Mouse (Mus musculus): ENCODE results near the gene Snx14.

Snx14 gene

DNA sequence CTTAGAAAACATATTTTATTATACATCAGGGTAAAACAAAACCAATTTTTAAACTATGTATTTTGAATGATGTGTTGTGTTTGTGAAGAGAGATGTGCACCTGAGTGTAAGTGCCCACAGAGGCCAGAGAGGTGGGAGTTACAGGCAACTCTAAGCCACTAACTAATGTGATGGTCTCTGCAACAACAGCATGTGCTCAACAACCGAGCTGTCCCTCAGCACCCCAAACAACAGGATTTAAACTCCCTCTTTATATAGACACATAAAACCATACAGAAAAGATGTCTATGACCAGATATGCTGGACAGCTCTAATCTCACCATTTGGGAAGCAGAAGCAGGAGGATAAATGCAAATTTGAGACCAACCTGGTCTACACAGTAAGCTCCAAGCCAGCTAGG is 58.2 kb downstream of the Snx14 start:
- DNase-seq (ENCODE audit: low read depth, low spot score), result no peak

GRCm38 (mm10) chr9:88380076-88380475 is 58.7 kb downstream of the Snx14 start:
- DNase-seq (ENCODE audit: low read depth, low spot score), result no peak

- DNase-seq (ENCODE audit: low read depth, low spot score), result no peak
Measured at GRCm38 (mm10) chr9:88379057-88379456, 59.7 kb downstream of the Snx14 start.

- DNase-seq (ENCODE audit: low read depth, low spot score), result no peak
Measured at GRCm38 (mm10) chr9:88377483-88377882, 61.3 kb downstream of the Snx14 start.

GRCm38 (mm10) chr9:88373001-88373400 is 65.8 kb downstream of the Snx14 start:
- no peak for DNase-seq (ENCODE audit: low read depth, low spot score)

DNA sequence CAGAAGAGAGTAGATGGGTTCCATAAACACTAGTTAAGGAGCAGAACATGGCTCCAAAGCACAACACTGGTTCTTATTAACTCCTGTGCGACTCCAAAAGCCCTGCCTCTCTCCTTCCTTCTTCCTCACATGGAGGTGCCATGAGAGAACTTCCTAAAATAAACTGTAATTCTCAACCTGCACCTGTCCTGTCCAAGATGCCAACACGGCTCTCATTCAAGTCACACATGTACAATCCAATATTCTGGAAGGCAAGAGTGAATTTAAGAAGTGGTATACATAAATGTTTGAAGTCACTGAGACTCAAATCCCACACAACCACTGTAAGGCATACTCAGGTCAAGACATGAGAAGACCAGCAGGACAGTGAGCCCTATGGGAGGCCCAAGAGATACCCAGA is 67.6 kb downstream of the Snx14 start:
- DNase-seq (ENCODE audit: low read depth, low spot score), result no peak

DNA sequence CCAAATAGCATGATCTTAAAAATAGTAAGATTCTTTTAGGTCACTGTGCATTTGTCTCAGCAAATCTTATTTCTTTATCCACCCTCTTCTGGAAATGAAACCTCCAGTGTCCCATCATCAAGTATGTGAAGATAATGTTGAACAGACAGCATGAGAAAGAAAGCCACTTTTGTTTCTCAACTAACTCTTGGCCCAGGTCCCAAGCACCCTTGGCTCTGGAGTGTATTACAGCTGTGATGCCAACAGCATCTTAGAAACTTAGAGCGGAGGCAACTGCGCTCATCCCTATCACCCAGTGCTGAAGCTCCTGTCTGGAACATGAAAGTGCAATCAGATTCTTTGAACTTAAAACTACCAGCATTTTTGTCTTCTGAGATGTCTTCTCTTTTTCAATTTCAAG is 69.1 kb downstream of the Snx14 start:
- no peak for DNase-seq (ENCODE audit: low read depth, low spot score)

DNA sequence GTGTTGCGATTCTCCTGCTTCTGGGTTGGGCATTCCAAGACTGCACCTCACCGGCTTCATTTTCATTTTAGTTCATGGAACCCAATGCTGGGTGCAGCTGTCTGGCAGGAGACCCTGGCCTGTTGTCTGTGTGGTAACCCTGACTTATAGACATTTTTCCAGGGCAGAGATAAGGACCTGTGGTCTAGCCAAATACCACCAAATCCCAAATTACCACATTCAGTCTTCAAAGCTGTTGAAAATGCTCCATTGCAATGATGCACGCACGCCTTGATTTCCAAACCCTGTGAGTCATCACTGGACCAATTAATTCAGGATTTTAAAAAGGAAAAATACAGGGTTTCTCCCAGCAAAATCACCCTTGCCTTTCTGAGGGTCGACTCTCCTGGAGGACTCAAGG is 70.3 kb downstream of the Snx14 start:
- DNase-seq (ENCODE audit: low read depth, low spot score), result no peak

DNA sequence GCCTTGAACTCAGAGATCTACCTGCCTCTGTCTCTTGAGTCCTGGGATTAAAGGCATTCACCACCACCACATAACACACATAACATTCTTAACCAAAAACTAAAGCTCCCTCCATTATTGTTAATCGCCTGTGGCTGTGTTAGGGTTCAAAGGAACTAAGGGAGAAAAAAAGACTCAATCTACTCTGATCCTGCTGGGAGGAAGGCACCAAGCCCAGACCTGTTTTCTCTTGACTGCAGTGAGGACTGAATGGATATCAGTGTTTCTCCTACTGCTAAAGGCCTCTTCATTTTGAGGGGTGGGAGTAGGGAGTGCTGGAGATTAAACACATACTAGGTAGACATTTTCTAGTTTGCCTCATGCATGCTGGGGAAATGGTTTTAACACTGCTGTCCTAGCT is 71.0 kb downstream of the Snx14 start:
- no peak for DNase-seq (ENCODE audit: low read depth, low spot score)

DNA sequence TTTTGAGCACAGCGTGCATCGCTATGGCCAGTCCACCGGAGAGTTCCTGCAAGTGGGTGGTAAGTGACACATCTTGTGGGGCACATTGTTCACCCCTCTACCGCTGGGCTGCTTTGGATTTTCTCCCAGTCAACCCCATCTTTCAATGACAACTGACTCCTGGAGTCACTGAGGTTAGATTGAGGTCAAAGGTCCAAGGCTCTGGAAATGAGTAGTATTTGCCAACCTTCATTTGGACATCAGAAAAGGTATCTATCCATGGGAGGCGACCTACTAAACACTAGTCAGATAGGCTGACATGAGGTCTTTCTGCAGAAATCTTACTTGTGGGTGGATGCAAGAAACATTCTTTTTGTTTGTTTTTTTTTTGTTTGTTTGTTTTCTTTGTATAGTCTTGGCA is 71.4 kb downstream of the Snx14 start:
- no peak for DNase-seq (ENCODE audit: low read depth, low spot score)

DNA sequence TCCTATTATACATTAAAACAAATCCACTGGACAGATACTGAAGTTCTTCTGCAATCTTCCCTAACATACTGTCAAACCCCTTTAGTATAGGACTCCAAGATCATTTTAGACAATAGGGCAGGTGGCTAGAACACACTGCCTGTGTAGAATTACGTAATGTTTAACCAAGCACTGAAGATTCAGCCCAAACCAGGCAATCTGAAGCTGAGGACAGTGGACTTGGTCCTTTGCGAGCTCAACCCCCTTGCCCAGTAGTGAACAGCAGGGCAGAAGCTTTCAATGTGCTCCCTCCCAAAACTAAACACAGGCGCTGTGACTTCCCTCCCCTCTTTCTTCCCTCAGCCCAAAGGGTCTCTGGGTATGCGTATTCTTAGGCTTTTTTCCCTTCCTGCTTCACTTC is 71.9 kb downstream of the Snx14 start:
- DNase-seq (ENCODE audit: low read depth, low spot score), result no peak

DNA sequence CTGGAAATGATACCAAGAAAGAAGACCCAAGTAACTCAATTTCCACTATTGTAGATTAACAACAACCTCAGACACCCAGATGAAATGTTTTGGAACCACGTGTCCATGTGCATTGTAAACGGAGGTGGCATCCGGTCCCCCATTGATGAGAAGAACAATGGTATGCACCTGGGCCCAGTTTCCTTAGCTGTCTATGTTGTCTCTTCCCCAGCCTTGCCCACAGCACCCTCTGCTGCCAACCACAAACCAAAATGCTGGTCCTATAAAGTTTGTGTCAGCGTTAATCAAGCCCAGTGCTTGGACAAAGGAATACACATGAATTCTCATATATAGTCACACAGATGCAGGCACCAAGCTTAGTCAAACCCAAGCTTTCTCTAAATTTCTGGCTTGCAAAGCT is 72.5 kb downstream of the Snx14 start:
- no peak for DNase-seq (ENCODE audit: low read depth, low spot score)

DNA sequence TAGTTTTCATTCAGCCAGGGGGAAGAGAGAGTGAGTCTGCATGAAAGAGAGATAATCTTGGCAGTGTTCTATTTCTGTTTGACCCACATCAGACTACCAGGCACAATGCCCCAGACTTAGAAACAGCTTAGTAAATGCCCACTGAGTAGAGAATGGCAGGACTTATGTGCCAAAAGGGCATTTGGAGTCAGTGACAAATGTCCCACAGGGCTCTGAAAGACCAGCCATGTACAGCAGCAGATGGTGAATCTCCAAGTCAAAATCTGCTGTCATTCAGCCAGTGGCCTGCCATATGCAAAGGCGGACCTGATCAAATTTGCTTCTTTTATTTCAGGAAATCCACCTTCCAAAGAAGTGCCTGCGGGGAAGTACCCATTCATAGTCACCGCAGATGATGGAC is 75.7 kb downstream of the Snx14 start:
- no peak for DNase-seq (ENCODE audit: low read depth, low spot score)

- DNase-seq (ENCODE audit: low read depth, low spot score), result no peak
Measured at GRCm38 (mm10) chr9:88362055-88362850, 76.5 kb downstream of the Snx14 start.

DNA sequence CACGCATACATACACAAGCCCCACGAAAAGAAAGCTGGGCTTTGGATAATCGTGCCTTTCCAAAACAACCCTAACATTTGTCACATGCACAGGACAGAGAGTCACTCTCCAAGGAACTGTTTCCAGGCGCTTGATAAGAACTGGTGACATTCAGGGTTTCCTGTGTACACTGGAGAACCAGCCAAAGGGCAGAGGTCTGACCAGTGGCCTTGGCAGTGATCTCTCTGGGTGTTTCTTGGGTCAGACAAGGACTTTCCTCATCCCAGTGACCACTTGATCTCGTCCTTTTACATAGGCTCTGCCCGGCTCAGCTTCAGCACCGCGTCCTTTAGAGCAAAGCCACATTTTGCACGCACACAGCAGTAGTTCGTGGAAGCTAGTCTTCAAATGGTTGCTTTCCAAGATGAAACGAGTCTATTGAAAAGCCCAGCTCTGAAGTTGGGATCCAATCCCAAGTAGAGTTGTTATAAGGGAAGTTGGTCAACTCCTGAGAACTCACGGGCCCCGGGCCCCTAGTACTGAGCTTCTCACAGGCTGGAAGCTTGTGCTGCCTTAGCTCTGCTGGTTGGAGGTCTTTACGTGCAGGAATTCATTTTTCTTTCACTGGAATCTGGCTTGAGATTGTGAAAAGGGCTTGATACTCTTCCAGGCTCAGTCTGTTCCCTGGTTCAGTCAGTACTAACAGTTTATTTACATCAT is 77.4 kb downstream of the Snx14 start:
- DNase-seq (ENCODE audit: low read depth, low spot score), result no peak

- no peak for DNase-seq (ENCODE audit: low read depth, low spot score)
Measured at GRCm38 (mm10) chr9:88359140-88359539, 79.6 kb downstream of the Snx14 start.

DNA sequence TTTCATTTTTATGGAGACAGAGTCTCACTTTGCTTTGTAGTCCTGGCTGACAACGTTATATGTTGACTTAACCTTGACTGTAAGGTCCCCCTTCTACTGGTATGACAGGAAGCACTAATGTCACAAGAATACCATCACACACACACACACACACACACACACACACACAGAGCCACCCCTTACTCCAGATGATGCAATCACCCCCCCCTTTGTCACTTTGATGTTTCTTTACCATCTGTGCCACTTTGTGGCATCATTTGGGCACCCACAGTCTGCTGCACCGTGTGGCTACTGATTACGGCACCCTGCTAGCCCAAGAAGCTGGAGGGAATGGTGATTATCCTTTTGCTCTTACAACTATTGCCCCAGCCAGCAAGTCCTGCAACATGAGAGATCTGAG is 81.6 kb downstream of the Snx14 start:
- DNase-seq (ENCODE audit: low read depth, low spot score), result no peak

DNA sequence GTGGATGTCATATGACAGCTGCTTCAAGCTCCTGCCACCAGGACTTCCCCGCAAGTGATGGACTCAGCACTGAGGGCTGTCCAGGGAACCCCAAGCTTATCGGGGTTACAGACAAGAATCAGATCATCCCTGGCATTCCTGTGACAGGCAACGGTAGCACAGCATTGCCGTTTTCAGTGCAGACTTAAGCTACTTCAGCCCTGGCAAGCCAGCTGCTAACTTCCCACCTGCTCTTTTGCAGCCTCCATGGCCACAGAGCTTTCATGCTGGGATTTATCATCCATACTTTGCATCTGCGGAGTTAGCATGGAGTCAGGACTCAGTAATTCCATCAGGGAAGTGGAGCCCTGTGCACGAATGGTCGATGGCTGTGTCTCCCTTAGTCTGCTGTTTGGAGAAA is 85.3 kb downstream of the Snx14 start:
- DNase-seq (ENCODE audit: low read depth, low spot score), result no peak

GRCm38 (mm10) chr9:88352741-88353140 is 86.0 kb downstream of the Snx14 start:
- no peak for DNase-seq (ENCODE audit: low read depth, low spot score)

DNA sequence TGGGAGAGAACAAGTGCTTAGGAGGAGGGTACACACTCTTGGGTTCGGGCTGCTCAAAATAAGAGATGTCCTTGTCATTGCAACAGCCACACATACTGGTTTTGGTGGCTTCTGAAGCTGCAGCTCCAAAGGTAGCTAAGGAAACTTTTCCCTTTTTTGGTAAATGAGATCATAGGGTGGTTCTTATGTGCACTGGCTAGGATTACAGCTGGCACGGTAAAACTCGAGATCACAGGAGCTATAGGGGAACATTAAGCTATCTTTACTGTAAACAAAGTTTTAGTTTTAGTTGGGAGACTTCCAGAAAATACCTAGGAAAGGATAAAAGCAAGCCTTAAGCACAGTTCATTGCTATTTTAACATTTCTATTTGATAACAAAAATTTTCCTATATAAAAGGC is 87.6 kb downstream of the Snx14 start:
- DNase-seq (ENCODE audit: low read depth, low spot score), result no peak

GRCm38 (mm10) chr9:88350317-88350716 is 88.4 kb downstream of the Snx14 start:
- DNase-seq (ENCODE audit: low read depth, low spot score), result no peak

DNA sequence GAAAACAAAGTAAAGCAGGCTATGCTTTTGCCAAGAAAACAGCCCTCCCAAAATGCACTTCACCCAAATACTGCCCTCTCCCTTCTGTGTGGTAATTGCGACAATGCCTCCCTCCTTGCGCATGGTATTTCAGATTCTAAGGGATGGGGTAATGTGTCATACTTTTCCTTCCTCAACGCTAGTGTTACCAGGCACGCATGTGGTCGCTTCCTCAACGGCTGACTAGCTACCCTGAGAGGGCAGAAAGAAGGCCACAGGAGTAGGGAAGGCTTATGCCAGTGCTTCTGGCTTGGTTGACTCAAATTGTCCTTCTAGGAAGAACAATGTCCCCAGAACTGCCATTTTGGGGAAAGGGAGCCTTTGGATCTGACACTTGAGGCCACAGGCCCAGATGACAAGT is 90.1 kb downstream of the Snx14 start:
- no peak for DNase-seq (ENCODE audit: low read depth, low spot score)

- DNase-seq (ENCODE audit: low read depth, low spot score), result no peak
Measured at GRCm38 (mm10) chr9:88346857-88347256, 91.9 kb downstream of the Snx14 start.
